8 mouse cellular contexts compared by ENCODE assay signal in the genomic region with DNA sequence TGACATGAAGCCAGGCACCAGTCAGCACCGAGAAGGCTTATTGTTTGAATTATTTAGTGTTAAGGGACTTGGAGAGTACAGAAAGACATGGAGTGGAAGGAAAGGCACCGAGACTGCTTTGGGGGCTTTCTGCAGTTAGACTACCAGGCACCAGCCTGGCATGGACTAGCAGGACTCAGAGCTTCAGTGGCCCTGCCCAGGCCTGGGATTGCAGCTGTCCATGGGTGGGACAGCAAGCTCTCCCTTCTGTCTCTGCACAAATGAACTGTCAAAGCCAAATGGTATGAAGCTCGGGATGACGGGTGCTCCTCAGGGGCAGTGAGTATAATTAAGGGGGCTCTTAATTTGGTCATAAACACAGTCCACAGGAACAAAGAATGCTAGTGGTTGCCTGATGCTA. TPM values are rescaled to one million over a fixed set of nuclear protein-coding genes. Genes with fewer than 3 reads are reported as not detected.
DNase-seq lines count a peak whose midpoint lies in the region; ATAC-seq and TF ChIP-seq lines count a peak whose summit lies in the region.

No protein-coding gene starts in this region.

- peaks cover 20% of the 10 kb centered on the region for H3K36me3 ChIP-seq in kidney, embryonic 15.5 days
- peaks cover 22% of the 10 kb centered on the region for H3K36me3 ChIP-seq in embryonic facial prominence, embryonic 10.5 days (replicated peaks)
- no peaks in the 10 kb centered on the region for H3K36me3 ChIP-seq in hindbrain, postnatal 0 days (ENCODE audit: insufficient read depth, low read length)
- no peaks in the 10 kb centered on the region for H3K36me3 ChIP-seq in midbrain, embryonic 16.5 days (ENCODE audit: control insufficient read depth, insufficient read depth, low read length)

- peak overlapping the region; percentile 93; the same call in 1 of the 2 replicates for H3K27ac ChIP-seq in kidney, embryonic 15.5 days
- peak overlapping the region; percentile 98; the same call in 1 of the 2 replicates for H3K27ac ChIP-seq in embryonic facial prominence, embryonic 10.5 days (replicated peaks)
- peak overlapping the region; percentile 94 for H3K27ac ChIP-seq in hindbrain, postnatal 0 days
- no peak overlapping the region for H3K27ac ChIP-seq in midbrain, embryonic 16.5 days (ENCODE audit: low read length)

- peak overlapping the region; percentile 97 for H3K4me3 ChIP-seq in kidney, embryonic 15.5 days (replicated peaks)
- H3K4me3 ChIP-seq in embryonic facial prominence, embryonic 10.5 days, result peak overlapping the region; percentile 87
- 0 out of 2 replicates have a peak overlapping the region, but pooled peaks have one; percentile 96 for H3K4me3 ChIP-seq in hindbrain, postnatal 0 days (ENCODE audit: low read length)
- H3K4me3 ChIP-seq in midbrain, embryonic 16.5 days (ENCODE audit: low read depth, low read length), result no peak overlapping the region

- no peak for TF ChIP-seq CTCF in hindbrain, postnatal 0 days (IDR thresholded peaks at IDR 0.05; ENCODE audit: low read depth)

- peak overlapping the region; percentile 64 for H3K4me2 ChIP-seq in kidney, embryonic 15.5 days
- peak overlapping the region; percentile 74 for H3K4me2 ChIP-seq in hindbrain, postnatal 0 days (ENCODE audit: low read depth, low read length)
- peak overlapping the region; percentile 78 for H3K4me2 ChIP-seq in midbrain, embryonic 16.5 days (ENCODE audit: low read length)

- no peak for DNase-seq in kidney, adult 18-20 months
- no peak for DNase-seq in embryonic facial prominence, embryonic 10.5 days (ENCODE audit: low spot score)
- DNase-seq in hindbrain, postnatal 0 days (ENCODE audit: low spot score), result no peak
- no peak for DNase-seq in ovary, postnatal 36 days (ENCODE audit: low spot score)
- DNase-seq in lung, postnatal 4 days, result no peak

- WGBS in kidney, embryonic 15.5 days, result 58% methylated on average over 4 of the region's 4 CpGs
- 87% methylated on average over 4 of the region's 4 CpGs for WGBS in embryonic facial prominence, embryonic 10.5 days
- 70% methylated on average over 4 of the region's 4 CpGs for WGBS in hindbrain, postnatal 0 days
- 77% methylated on average over 4 of the region's 4 CpGs for WGBS in midbrain, embryonic 16.5 days

- ATAC-seq in kidney, embryonic 15.5 days (replicated peaks; ENCODE audit: low FRiP score), result no peak
- ATAC-seq in hindbrain, postnatal 0 days, result no peak
- ATAC-seq in midbrain, embryonic 16.5 days, result no peak
- no peak for ATAC-seq in cerebellum, adult (ENCODE audit: insufficient number of reproducible peaks, low FRiP score, low TSS enrichment)

- H3K4me1 ChIP-seq in kidney, embryonic 15.5 days, result peaks cover 25% of the 10 kb centered on the region
- H3K4me1 ChIP-seq in embryonic facial prominence, embryonic 10.5 days, result peaks cover 24% of the 10 kb centered on the region
- 0 out of 2 replicates have a peak, but pooled peaks cover 7% of the 10 kb centered on the region for H3K4me1 ChIP-seq in hindbrain, postnatal 0 days (ENCODE audit: insufficient read depth, low read length)
- H3K4me1 ChIP-seq in midbrain, embryonic 16.5 days (ENCODE audit: control insufficient read depth, insufficient read depth, low read length), result peaks cover 21% of the 10 kb centered on the region

- H3K9ac ChIP-seq in kidney, embryonic 15.5 days, result no peak overlapping the region
- peak overlapping the region; percentile 92; the same call in 1 of the 2 replicates for H3K9ac ChIP-seq in hindbrain, postnatal 0 days (replicated peaks; ENCODE audit: low read length)
- 0 out of 2 replicates have a peak overlapping the region, but pooled peaks have one; percentile 95 for H3K9ac ChIP-seq in midbrain, embryonic 16.5 days (ENCODE audit: low read depth, low read length)

- H3K27me3 ChIP-seq in kidney, embryonic 15.5 days, result no peaks in the 10 kb centered on the region
- H3K27me3 ChIP-seq in embryonic facial prominence, embryonic 10.5 days (replicated peaks; ENCODE audit: low read depth, poor library complexity, severe bottlenecking), result no peaks in the 10 kb centered on the region
- no peaks in the 10 kb centered on the region for H3K27me3 ChIP-seq in hindbrain, postnatal 0 days (ENCODE audit: insufficient read depth, low read length)
- no peaks in the 10 kb centered on the region for H3K27me3 ChIP-seq in midbrain, embryonic 16.5 days (ENCODE audit: control insufficient read depth, insufficient read depth, low read depth, low read length)

- H3K9me3 ChIP-seq in kidney, embryonic 15.5 days (replicated peaks), result no peaks in the 10 kb centered on the region
- no peaks in the 10 kb centered on the region for H3K9me3 ChIP-seq in embryonic facial prominence, embryonic 10.5 days
- H3K9me3 ChIP-seq in hindbrain, postnatal 0 days (ENCODE audit: low read length), result no peaks in the 10 kb centered on the region
- no peaks in the 10 kb centered on the region for H3K9me3 ChIP-seq in midbrain, embryonic 16.5 days (replicated peaks; ENCODE audit: control insufficient read depth, low read length, poor library complexity, severe bottlenecking)

RNA-seq across cellular contexts. Expression of a gene that starts 1.3 kb away (rescaled TPM):
- 48.9 and 52.5 TPM in 2 replicates for polyA plus RNA-seq in kidney, embryonic 15.5 days (2015; fragmentation: Nextera tagmentation; extraction: Ambion mirVana)
- polyA plus RNA-seq in embryonic facial prominence, embryonic 10.5 days (2016; fragmentation: Nextera tagmentation; extraction: Ambion mirVana), result 51.3 and 54.5 TPM in 2 replicates
- total RNA-seq in hindbrain, postnatal 0 days (2014; rRNA removed), result 45.1 and 52.7 TPM in 2 replicates
- 49.7 and 51.6 TPM in 2 replicates for polyA plus RNA-seq in hindbrain, postnatal 0 days (2015; fragmentation: Nextera tagmentation; extraction: Ambion mirVana)
- polyA plus RNA-seq in midbrain, embryonic 16.5 days (2015; fragmentation: Nextera tagmentation; extraction: Ambion mirVana), result 47.4 and 48.2 TPM in 2 replicates

RNA-seq across cellular contexts. Expression of a gene that starts 22.0 kb away (rescaled TPM):
- polyA plus RNA-seq in kidney, embryonic 15.5 days (2015; fragmentation: Nextera tagmentation; extraction: Ambion mirVana), result 33.5 and 38.0 TPM in 2 replicates
- 41.2 and 49.2 TPM in 2 replicates for polyA plus RNA-seq in embryonic facial prominence, embryonic 10.5 days (2016; fragmentation: Nextera tagmentation; extraction: Ambion mirVana)
- total RNA-seq in hindbrain, postnatal 0 days (2014; rRNA removed), result 89.9 and 96.6 TPM in 2 replicates
- polyA plus RNA-seq in hindbrain, postnatal 0 days (2015; fragmentation: Nextera tagmentation; extraction: Ambion mirVana), result 74.4 and 75.9 TPM in 2 replicates
- 23.2 and 25.8 TPM in 2 replicates for polyA plus RNA-seq in midbrain, embryonic 16.5 days (2015; fragmentation: Nextera tagmentation; extraction: Ambion mirVana)

RNA-seq across cellular contexts. Expression of a gene that starts 38.1 kb away (rescaled TPM):
- 1,386 and 1,404 TPM in 2 replicates for polyA plus RNA-seq in kidney, embryonic 15.5 days (2015; fragmentation: Nextera tagmentation; extraction: Ambion mirVana)
- polyA plus RNA-seq in embryonic facial prominence, embryonic 10.5 days (2016; fragmentation: Nextera tagmentation; extraction: Ambion mirVana), result 1,419 and 1,432 TPM in 2 replicates
- 2,723 and 2,758 TPM in 2 replicates for total RNA-seq in hindbrain, postnatal 0 days (2014; rRNA removed)
- 808 and 861 TPM in 2 replicates for polyA plus RNA-seq in hindbrain, postnatal 0 days (2015; fragmentation: Nextera tagmentation; extraction: Ambion mirVana)
- 639 and 669 TPM in 2 replicates for polyA plus RNA-seq in midbrain, embryonic 16.5 days (2015; fragmentation: Nextera tagmentation; extraction: Ambion mirVana)

RNA-seq across cellular contexts. Expression of a gene that starts 53.1 kb away (rescaled TPM):
- 0.63 and 1.0 TPM in 2 replicates for polyA plus RNA-seq in kidney, embryonic 15.5 days (2015; fragmentation: Nextera tagmentation; extraction: Ambion mirVana)
- polyA plus RNA-seq in embryonic facial prominence, embryonic 10.5 days (2016; fragmentation: Nextera tagmentation; extraction: Ambion mirVana), result 1.8 and 2.0 TPM in 2 replicates
- total RNA-seq in hindbrain, postnatal 0 days (2014; rRNA removed), result 16.5 and 21.2 TPM in 2 replicates
- polyA plus RNA-seq in hindbrain, postnatal 0 days (2015; fragmentation: Nextera tagmentation; extraction: Ambion mirVana), result 11.9 and 13.4 TPM in 2 replicates
- polyA plus RNA-seq in midbrain, embryonic 16.5 days (2015; fragmentation: Nextera tagmentation; extraction: Ambion mirVana), result 10.1 and 17.1 TPM in 2 replicates
